Mouse (Mus musculus) CD4-positive, CD25-positive, alpha-beta regulatory T cell, adult 4 months (primary cell): ENCODE measurements around the gene Trio. TPM values are rescaled to one million over a fixed set of nuclear protein-coding genes. Genes with fewer than 3 reads are reported as not detected.

Source experiments
- ATAC-seq: one replicate; pipeline ENCODE4 v1.8.0; 2017
- polyA plus RNA-seq, 2 experiments: library from polyadenylated mRNA; unstranded; fragments of 100-300 nt; shearing (Covaris generic); gene quantifications; one replicate each; pipeline ENCODE4 v1.2.1; 2017

Trio gene
- polyA plus RNA-seq, 2 experiments from 2014 or later = 9.1 to 11.7 TPM

- no peak for ATAC-seq
Measured at GRCm38 (mm10) chr15:27702972-27703313, 322.7 kb downstream of the Trio start.

GRCm38 (mm10) chr15:27702031-27702971, 323.3 kb downstream of the Trio start:
- ATAC-seq = peak; percentile 82

GRCm38 (mm10) chr15:27697632-27698031, 328.0 kb downstream of the Trio start:
- ATAC-seq = no peak

GRCm38 (mm10) chr15:27693235-27693634, 332.4 kb downstream of the Trio start:
- ATAC-seq = no peak

GRCm38 (mm10) chr15:27692161-27692560, 333.5 kb downstream of the Trio start:
- ATAC-seq = no peak

- no peak for ATAC-seq
Measured at GRCm38 (mm10) chr15:27691213-27691612, 334.4 kb downstream of the Trio start.

- no peak for ATAC-seq
Measured at GRCm38 (mm10) chr15:27688041-27688651, 337.5 kb downstream of the Trio start.

- ATAC-seq = no peak
Measured at GRCm38 (mm10) chr15:27684813-27685212, 340.8 kb downstream of the Trio start.

- ATAC-seq = no peak
Measured at GRCm38 (mm10) chr15:27683206-27683605, 342.4 kb downstream of the Trio start.

- no peak for ATAC-seq
Measured at GRCm38 (mm10) chr15:27682619-27683018, 343.0 kb downstream of the Trio start.

- ATAC-seq = peak; percentile 95
Measured at GRCm38 (mm10) chr15:27681419-27682187, 344.0 kb downstream of the Trio start, which contains the start of gene Otulinl. Gene Otulinl, minus strand, starts transcription at chr15:27681579.

- ATAC-seq = peak; percentile 67
Measured at GRCm38 (mm10) chr15:27680997-27681396, 344.7 kb downstream of the Trio start.

Other genes with a start within 250 kb of the Trio start
- not detected for gene Dnah5, start 177.9 kb upstream of the Trio start, polyA plus RNA-seq